Mouse (Mus musculus): Measurements from ENCODE around the gene Olfr854.

Olfr854 gene

GRCm38 (mm10) chr9:19567282-19567681 lies at the start of gene Olfr854:
Gene Olfr854, minus strand, starts transcription at chr9:19567382.
- DNase-seq (ENCODE audit: low spot score in 2 of 2): no peak

DNA sequence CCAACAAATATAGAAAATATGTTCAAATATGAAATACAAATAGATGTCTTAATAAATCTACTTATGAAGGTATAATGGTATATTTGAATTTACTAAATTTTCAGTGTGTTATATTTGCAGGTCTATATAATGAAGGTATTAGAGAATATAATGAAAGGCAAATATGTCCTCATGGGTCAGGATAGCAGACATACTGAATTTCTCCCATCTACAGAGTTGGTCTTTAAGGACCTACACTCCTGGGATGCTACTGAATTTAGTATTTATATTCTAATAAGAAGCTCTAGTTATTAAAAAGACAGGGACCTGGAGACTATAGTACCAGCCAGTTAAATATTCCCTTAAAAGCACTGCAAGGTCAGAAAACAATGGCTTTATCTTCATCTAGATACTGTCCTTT lies 15.1 kb upstream of the Olfr854 start, which contains the start of gene Olfr855:
Gene Olfr855, plus strand, starts transcription at position 301 of the 400 bp plus-strand sequence.
- DNase-seq (ENCODE audit: low spot score in 2 of 2): no peak

- DNase-seq (ENCODE audit: low spot score in 2 of 2): no peak
Measured at GRCm38 (mm10) chr9:19540976-19541375, 26.2 kb downstream of the Olfr854 start, which contains the start of gene Olfr853. Gene Olfr853, minus strand, starts transcription at chr9:19541076.
